Mouse (Mus musculus) ES-Bruce4 (cell line): ENCODE data around the gene Usmg5.

Source experiments
- CTCF ChIP-seq: IDR thresholded peaks from one replicate; pipeline ENCODE4 v1.8.1; 2011; ENCODE audit warnings: low read depth, low read length
- EP300 ChIP-seq: IDR thresholded peaks from 2 replicates; pipeline ENCODE4 v1.6.1; 2011; ENCODE audit warnings: low read depth, low read length; ENCODE audit not compliant: insufficient read depth

DNA sequence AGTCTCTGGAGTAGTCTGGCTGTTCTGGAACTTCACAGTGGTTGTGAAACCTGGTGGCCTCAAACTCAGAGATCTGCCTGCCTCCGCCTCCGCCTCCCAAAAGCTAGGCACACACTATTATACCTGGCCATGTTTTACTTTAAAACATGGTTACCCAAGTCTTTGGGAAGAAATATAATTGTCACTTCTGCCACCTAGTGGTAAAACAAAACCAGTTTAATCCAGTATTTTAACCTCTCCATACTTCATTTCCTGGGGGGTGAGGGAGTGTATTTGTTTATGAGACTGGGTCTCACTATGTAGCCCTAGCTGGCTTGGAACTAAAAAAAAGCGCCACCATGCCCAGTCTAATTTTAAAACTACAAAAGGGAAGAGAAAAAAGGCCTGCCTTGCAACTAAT, 46.8 kb downstream of the Usmg5 start:
- TF ChIP-seq CTCF = no peak
- TF ChIP-seq EP300 = no peak
